Mouse (Mus musculus) forebrain, embryonic 13.5 days (tissue): Measurements from ENCODE around the gene Myl10. TPM values are rescaled to one million over a fixed set of nuclear protein-coding genes. Genes with fewer than 3 reads are reported as not detected.
"Not testable (repeated sequence)": the region's sequence is repeated elsewhere in the genome, so short reads cannot be mapped to it uniquely, and the experiment has no call there.

ENCODE experiments used
- ATAC-seq: fragments of 200-750 bp; cut with Nextera tagmentation; 2 replicates; pipeline ENCODE4 v1.8.0; 2017
- H3K27ac ChIP-seq: fragments of 300-500 bp; sonication (generic); 2 replicates; pipeline ENCODE4 v1.5.1; 2015; ENCODE audit warnings: inconsistent platforms, mild to moderate bottlenecking, moderate library complexity
- H3K27me3 ChIP-seq: fragments of 300-500 bp; sonication (generic); 2 replicates; pipeline ENCODE4 v1.6.1; 2015; ENCODE audit warnings: mild to moderate bottlenecking, inconsistent platforms
- H3K36me3 ChIP-seq: fragments of 300-500 bp; sonication (generic); 2 replicates; pipeline ENCODE4 v1.6.1; 2015; ENCODE audit warnings: mild to moderate bottlenecking, inconsistent platforms; ENCODE audit not compliant: poor library complexity, severe bottlenecking
- H3K4me1 ChIP-seq: fragments of 300-500 bp; sonication (generic); 2 replicates; pipeline ENCODE4 v1.6.1; 2015; ENCODE audit warnings: inconsistent platforms
- H3K4me2 ChIP-seq: fragments of 300-500 bp; sonication (generic); 2 replicates; pipeline ENCODE4 v1.6.1; 2015; ENCODE audit warnings: inconsistent platforms, mild to moderate bottlenecking, moderate library complexity
- H3K4me3 ChIP-seq: fragments of 300-500 bp; sonication (generic); 2 replicates; pipeline ENCODE4 v1.5.1; 2015; ENCODE audit warnings: mild to moderate bottlenecking, inconsistent platforms
- H3K9ac ChIP-seq: fragments of 300-500 bp; sonication (generic); 2 replicates; pipeline ENCODE4 v1.6.1; 2015; ENCODE audit warnings: mild to moderate bottlenecking, inconsistent platforms
- H3K9me3 ChIP-seq: fragments of 300-500 bp; sonication (generic); replicated peaks from 2 replicates; pipeline ENCODE4 v1.6.1; 2016; ENCODE audit warnings: inconsistent platforms
- WGBS: fragments of 180-500 bp; shearing (Covaris S2); methylation state at CpG from one replicate; pipeline ENCODE4 v1.1.7; 2015; 5-methylcytosine and 5-hydroxymethylcytosine counted together
- polyA plus RNA-seq: library from polyadenylated mRNA; unstranded; fragments of >200 nt; fragmentation: Nextera tagmentation; extraction: Ambion mirVana; gene quantifications from 2 replicates; pipeline ENCODE4 v1.2.1, GENCODE M21; 2015

Myl10 gene
- polyA plus RNA-seq, 1 experiment from 2014 or later = not detected

- Histone ChIP-seq H3K4me3 (no peak overlapping the region), H3K4me1 (peaks cover 8% of the 10 kb centered on the region), H3K9ac (no peak overlapping the region), H3K4me2 (no peak overlapping the region), H3K27ac (no peak overlapping the region), H3K9me3 (0 out of 2 replicates have a peak, but pooled peaks cover 7% of the 10 kb centered on the region), H3K27me3 (peaks cover 9% of the 10 kb centered on the region), H3K36me3 (no peaks in the 10 kb centered on the region)
- ATAC-seq = no peak
- 82% methylated on average over 12 of the region's 12 CpGs for WGBS
Measured at GRCm38 (mm10) chr5:136708116-136708515, 15.2 kb downstream of the Myl10 start.

- H3K27me3 ChIP-seq = peaks cover 12% of the 10 kb centered on the region
- no peaks in the 10 kb centered on the region for H3K36me3 ChIP-seq
- H3K27ac ChIP-seq = no peak overlapping the region
- 27% methylated on average over 4 of the region's 4 CpGs for WGBS
- no peak overlapping the region for H3K4me3 ChIP-seq
- H3K9ac ChIP-seq = no peak overlapping the region
- H3K9me3 ChIP-seq = 0 out of 2 replicates have a peak, but pooled peaks cover under 1% of the 10 kb centered on the region
- H3K4me2 ChIP-seq = no peak overlapping the region
- peaks cover 21% of the 10 kb centered on the region for H3K4me1 ChIP-seq
- ATAC-seq = no peak
Measured at GRCm38 (mm10) chr5:136710742-136711141, 17.8 kb downstream of the Myl10 start.

GRCm38 (mm10) chr5:136714232-136714875 is 21.4 kb downstream of the Myl10 start:
- Histone ChIP-seq H3K9me3 (no peaks in the 10 kb centered on the region), H3K27ac (no peak overlapping the region), H3K4me2 (peak overlapping the region; percentile 47), H3K36me3 (no peaks in the 10 kb centered on the region), H3K4me1 (peaks cover 26% of the 10 kb centered on the region), H3K9ac (no peak overlapping the region), H3K27me3 (peaks cover 14% of the 10 kb centered on the region), H3K4me3 (peak overlapping the region; percentile 16)
- ATAC-seq = no peak; the same call in 1 of the 2 replicates
- 18% methylated on average over 32 of the region's 32 CpGs for WGBS

GRCm38 (mm10) chr5:136714879-136715278 is 21.9 kb downstream of the Myl10 start:
- ATAC-seq = no peak
- Histone ChIP-seq H3K9ac (no peak overlapping the region), H3K27ac (no peak overlapping the region), H3K4me2 (peak overlapping the region; percentile 47), H3K27me3 (peaks cover 14% of the 10 kb centered on the region), H3K4me3 (peak overlapping the region; percentile 16; the same call in 1 of the 2 replicates), H3K9me3 (no peaks in the 10 kb centered on the region), H3K4me1 (peaks cover 26% of the 10 kb centered on the region), H3K36me3 (no peaks in the 10 kb centered on the region)
- 23% methylated on average over 11 of the region's 11 CpGs for WGBS

- WGBS = 70% methylated on average over 10 of the region's 10 CpGs
- Histone ChIP-seq H3K9me3 (no peaks in the 10 kb centered on the region), H3K27ac (no peak overlapping the region), H3K27me3 (peaks cover 10% of the 10 kb centered on the region), H3K4me2 (no peak overlapping the region), H3K4me3 (no peak overlapping the region), H3K36me3 (no peaks in the 10 kb centered on the region), H3K9ac (no peak overlapping the region), H3K4me1 (peaks cover 18% of the 10 kb centered on the region)
- ATAC-seq = no peak
Measured at GRCm38 (mm10) chr5:136716696-136717572, 24.0 kb downstream of the Myl10 start.

- Histone ChIP-seq H3K27ac (no peak overlapping the region), H3K4me3 (no peak overlapping the region), H3K27me3 (peaks cover 10% of the 10 kb centered on the region), H3K4me2 (no peak overlapping the region), H3K4me1 (peaks cover 18% of the 10 kb centered on the region), H3K36me3 (no peaks in the 10 kb centered on the region), H3K9me3 (no peaks in the 10 kb centered on the region), H3K9ac (no peak overlapping the region)
- ATAC-seq = no peak
- WGBS = 84% methylated on average over 2 of the region's 2 CpGs
Measured at GRCm38 (mm10) chr5:136717573-136717854, 24.6 kb downstream of the Myl10 start.

GRCm38 (mm10) chr5:136718656-136719055 is 25.7 kb downstream of the Myl10 start:
- ATAC-seq = no peak
- no peak overlapping the region for H3K27ac ChIP-seq
- H3K36me3 ChIP-seq = no peaks in the 10 kb centered on the region
- H3K4me1 ChIP-seq = peaks cover 18% of the 10 kb centered on the region
- peaks cover 8% of the 10 kb centered on the region for H3K27me3 ChIP-seq
- no peak overlapping the region for H3K4me3 ChIP-seq
- no peaks in the 10 kb centered on the region for H3K9me3 ChIP-seq
- H3K9ac ChIP-seq = no peak overlapping the region
- 63% methylated on average over 8 of the region's 8 CpGs for WGBS
- no peak overlapping the region for H3K4me2 ChIP-seq

GRCm38 (mm10) chr5:136721596-136721995 is 28.6 kb downstream of the Myl10 start:
- no peak overlapping the region for H3K9ac ChIP-seq
- no peak for ATAC-seq
- no peak overlapping the region for H3K27ac ChIP-seq
- H3K4me2 ChIP-seq = no peak overlapping the region
- H3K4me1 ChIP-seq = peaks cover 6% of the 10 kb centered on the region; the same call in 1 of the 2 replicates
- no peak overlapping the region for H3K4me3 ChIP-seq
- 81% methylated on average over 5 of the region's 5 CpGs for WGBS
- no peaks in the 10 kb centered on the region for H3K36me3 ChIP-seq
- no peaks in the 10 kb centered on the region for H3K27me3 ChIP-seq
- H3K9me3 ChIP-seq = no peaks in the 10 kb centered on the region

GRCm38 (mm10) chr5:136726271-136726670 is 33.3 kb downstream of the Myl10 start:
- H3K27ac ChIP-seq, H3K4me2 ChIP-seq, H3K4me3 ChIP-seq, H3K4me1 ChIP-seq, H3K9me3 ChIP-seq, H3K9ac ChIP-seq, ATAC-seq, H3K27me3 ChIP-seq, H3K36me3 ChIP-seq: not testable (repeated sequence)
- WGBS = 90% methylated on average over 4 of the region's 5 CpGs

GRCm38 (mm10) chr5:136738918-136739317 is 46.0 kb downstream of the Myl10 start:
- H3K4me2 ChIP-seq = no peak overlapping the region
- no peaks in the 10 kb centered on the region for H3K36me3 ChIP-seq
- H3K27me3 ChIP-seq = no peaks in the 10 kb centered on the region
- H3K27ac ChIP-seq = no peak overlapping the region
- no peak overlapping the region for H3K9ac ChIP-seq
- no peaks in the 10 kb centered on the region for H3K9me3 ChIP-seq
- no peak overlapping the region for H3K4me3 ChIP-seq
- ATAC-seq = no peak
- H3K4me1 ChIP-seq = no peaks in the 10 kb centered on the region
- 78% methylated on average over 6 of the region's 6 CpGs for WGBS

GRCm38 (mm10) chr5:136746596-136746995 is 53.6 kb downstream of the Myl10 start:
- Histone ChIP-seq H3K27ac (no peak overlapping the region), H3K4me2 (no peak overlapping the region), H3K4me1 (no peaks in the 10 kb centered on the region), H3K9ac (no peak overlapping the region), H3K4me3 (no peak overlapping the region), H3K27me3 (no peaks in the 10 kb centered on the region), H3K36me3 (no peaks in the 10 kb centered on the region), H3K9me3 (peaks cover 6% of the 10 kb centered on the region)
- ATAC-seq = no peak
- WGBS = 78% methylated on average over 9 of the region's 9 CpGs
